Mouse (Mus musculus): ENCODE data around the gene Dcst1. TPM values are rescaled to one million over a fixed set of nuclear protein-coding genes. Genes with fewer than 3 reads are reported as not detected.

The Dcst1 gene
- total and polyA plus RNA-seq, 2 experiments from 2014 or later, result 1.3 TPM; not detected in 1

GRCm38 (mm10) chr3:89361675-89362074, 3.4 kb downstream of the Dcst1 start, which contains the start of gene Dcst2:
Gene Dcst2 (plus strand): TSS chr3:89361975.
- H3K4me1 ChIP-seq (ENCODE audit: insufficient read depth), result no peaks in the 10 kb centered on the region
- no peak within 1 kb of the TSS for H3K27ac ChIP-seq (ENCODE audit: low read depth, low read length)
- 85% methylated on average over 7 of the region's 7 CpGs for WGBS
- no peak for TF ChIP-seq CTCF (IDR thresholded peaks at IDR 0.05; ENCODE audit: low read depth)
- H3K4me2 ChIP-seq (ENCODE audit: low read depth), result no peak within 1 kb of the TSS
- H3K27me3 ChIP-seq (ENCODE audit: insufficient read depth, low read length), result no peaks in the 10 kb centered on the region
- ATAC-seq (no peak), DNase-seq (no peak)
- no peaks in the 10 kb centered on the region for H3K36me3 ChIP-seq (ENCODE audit: insufficient read depth)
- no peak within 1 kb of the TSS for H3K4me3 ChIP-seq (ENCODE audit: low read depth, low read length)
- no peak within 1 kb of the TSS for H3K9ac ChIP-seq
- H3K9me3 ChIP-seq (ENCODE audit: low read length), result no peaks in the 10 kb centered on the region

DNA sequence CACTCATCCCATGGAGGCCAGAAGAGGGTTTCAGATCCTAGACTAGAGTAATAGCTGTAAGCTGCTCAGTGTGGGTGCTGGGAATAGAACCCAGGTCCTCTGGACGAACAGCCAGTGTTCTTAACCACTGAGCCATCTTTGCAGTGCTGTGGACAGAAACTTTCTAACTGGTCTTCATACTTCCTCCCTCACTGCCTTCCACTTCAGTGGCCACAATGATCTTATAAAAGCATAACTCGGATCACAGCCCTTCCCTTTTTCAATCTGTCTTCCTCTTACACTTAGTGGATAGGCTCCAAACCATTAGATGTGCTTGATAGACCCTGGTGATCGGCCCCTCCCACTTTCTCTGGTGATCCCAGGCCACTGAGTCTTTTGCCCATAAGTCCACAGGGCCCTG, 4.8 kb downstream of the Dcst1 start:
- no peak overlapping the region for H3K4me2 ChIP-seq (ENCODE audit: low read depth)
- DNase-seq (no peak), ATAC-seq (no peak)
- 78% methylated on average over 3 of the region's 3 CpGs for WGBS
- no peaks in the 10 kb centered on the region for H3K36me3 ChIP-seq (ENCODE audit: insufficient read depth)
- H3K27me3 ChIP-seq (ENCODE audit: insufficient read depth, low read length), result no peaks in the 10 kb centered on the region
- H3K4me3 ChIP-seq (ENCODE audit: low read depth, low read length), result no peak overlapping the region
- H3K27ac ChIP-seq (ENCODE audit: low read depth, low read length), result no peak overlapping the region
- no peaks in the 10 kb centered on the region for H3K4me1 ChIP-seq (ENCODE audit: insufficient read depth)
- no peak for TF ChIP-seq CTCF (IDR thresholded peaks at IDR 0.05; ENCODE audit: low read depth)
- no peaks in the 10 kb centered on the region for H3K9me3 ChIP-seq (ENCODE audit: low read length)
- no peak overlapping the region for H3K9ac ChIP-seq

GRCm38 (mm10) chr3:89359630-89360029, 5.4 kb downstream of the Dcst1 start:
- no peak for DNase-seq
- WGBS, result 72% methylated on average over 6 of the region's 6 CpGs
- no peaks in the 10 kb centered on the region for H3K9me3 ChIP-seq (ENCODE audit: low read length)
- H3K27me3 ChIP-seq (ENCODE audit: insufficient read depth, low read length), result no peaks in the 10 kb centered on the region
- H3K9ac ChIP-seq, result no peak overlapping the region
- H3K4me3 ChIP-seq (ENCODE audit: low read depth, low read length), result no peak overlapping the region
- no peak for ATAC-seq
- no peak for TF ChIP-seq CTCF (IDR thresholded peaks at IDR 0.05; ENCODE audit: low read depth)
- H3K4me2 ChIP-seq (ENCODE audit: low read depth), result no peak overlapping the region
- no peaks in the 10 kb centered on the region for H3K36me3 ChIP-seq (ENCODE audit: insufficient read depth)
- no peaks in the 10 kb centered on the region for H3K4me1 ChIP-seq (ENCODE audit: insufficient read depth)
- no peak overlapping the region for H3K27ac ChIP-seq (ENCODE audit: low read depth, low read length)

GRCm38 (mm10) chr3:89356029-89356428, 9.0 kb downstream of the Dcst1 start:
- DNase-seq (no peak), ATAC-seq (no peak)
- H3K27ac ChIP-seq (ENCODE audit: low read depth, low read length), result no peak overlapping the region
- 73% methylated on average over 9 of the region's 9 CpGs for WGBS
- H3K9me3 ChIP-seq (ENCODE audit: low read length), result no peaks in the 10 kb centered on the region
- H3K4me2 ChIP-seq (ENCODE audit: low read depth), result no peak overlapping the region
- no peaks in the 10 kb centered on the region for H3K36me3 ChIP-seq (ENCODE audit: insufficient read depth)
- no peak overlapping the region for H3K4me3 ChIP-seq (ENCODE audit: low read depth, low read length)
- no peak for TF ChIP-seq CTCF (IDR thresholded peaks at IDR 0.05; ENCODE audit: low read depth)
- no peaks in the 10 kb centered on the region for H3K4me1 ChIP-seq (ENCODE audit: insufficient read depth)
- no peak overlapping the region for H3K9ac ChIP-seq
- no peaks in the 10 kb centered on the region for H3K27me3 ChIP-seq (ENCODE audit: insufficient read depth, low read length)

DNA sequence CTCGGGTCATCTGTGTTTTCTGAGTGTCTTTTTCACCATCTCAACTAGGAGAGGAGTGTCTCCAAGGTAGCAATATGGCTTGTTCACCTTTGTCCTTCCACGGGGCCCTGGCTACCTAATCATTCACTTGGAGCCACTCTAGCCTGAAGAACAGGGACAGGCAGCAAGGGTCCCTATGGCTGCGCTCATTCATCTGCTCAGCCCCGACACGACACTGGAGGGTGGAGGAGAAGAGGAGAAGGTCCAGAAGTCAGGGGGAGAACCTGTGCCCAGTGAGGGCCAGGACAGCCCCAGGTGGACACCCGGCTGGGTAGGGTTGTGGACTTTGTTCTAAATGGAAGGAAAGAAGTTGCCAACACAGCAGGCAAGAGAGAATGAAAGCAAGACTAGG, 9.5 kb downstream of the Dcst1 start:
- H3K4me3 ChIP-seq (ENCODE audit: low read depth, low read length), result no peak overlapping the region
- 0 out of 2 replicates have a peak, but pooled peaks cover 5% of the 10 kb centered on the region for H3K4me1 ChIP-seq (ENCODE audit: insufficient read depth)
- WGBS, result 86% methylated on average over 6 of the region's 6 CpGs
- no peak overlapping the region for H3K9ac ChIP-seq
- DNase-seq (no peak), ATAC-seq (no peak)
- H3K27me3 ChIP-seq (ENCODE audit: insufficient read depth, low read length), result no peaks in the 10 kb centered on the region
- no peak overlapping the region for H3K4me2 ChIP-seq (ENCODE audit: low read depth)
- no peaks in the 10 kb centered on the region for H3K9me3 ChIP-seq (ENCODE audit: low read length)
- TF ChIP-seq CTCF (IDR thresholded peaks at IDR 0.05; ENCODE audit: low read depth), result no peak
- H3K27ac ChIP-seq (ENCODE audit: low read depth, low read length), result no peak overlapping the region
- H3K36me3 ChIP-seq (ENCODE audit: insufficient read depth), result no peaks in the 10 kb centered on the region

- Histone ChIP-seq H3K36me3 (ENCODE audit: insufficient read depth) (no peaks in the 10 kb centered on the region), H3K27me3 (ENCODE audit: insufficient read depth, low read length) (no peaks in the 10 kb centered on the region), H3K4me2 (ENCODE audit: low read depth) (no peak overlapping the region), H3K4me1 (ENCODE audit: insufficient read depth) (0 out of 2 replicates have a peak, but pooled peaks cover 6% of the 10 kb centered on the region), H3K9ac (no peak overlapping the region), H3K9me3 (ENCODE audit: low read length) (no peaks in the 10 kb centered on the region), H3K27ac (ENCODE audit: low read depth, low read length) (no peak overlapping the region), H3K4me3 (ENCODE audit: low read depth, low read length) (no peak overlapping the region)
- peak; percentile 9; the same call in 1 of the 2 replicates for ATAC-seq
- 20% methylated on average over 5 of the region's 5 CpGs for WGBS
- DNase-seq, result peak; percentile 82
- TF ChIP-seq CTCF (IDR thresholded peaks at IDR 0.05; ENCODE audit: low read depth), result peak; percentile 88
Observed at GRCm38 (mm10) chr3:89354816-89355511, 10.1 kb downstream of the Dcst1 start.

- Histone ChIP-seq H3K27ac (ENCODE audit: low read depth, low read length) (no peak overlapping the region), H3K4me3 (ENCODE audit: low read depth, low read length) (no peak overlapping the region), H3K9ac (no peak overlapping the region), H3K9me3 (ENCODE audit: low read length) (no peaks in the 10 kb centered on the region), H3K4me1 (ENCODE audit: insufficient read depth) (0 out of 2 replicates have a peak, but pooled peaks cover 6% of the 10 kb centered on the region), H3K27me3 (ENCODE audit: insufficient read depth, low read length) (no peaks in the 10 kb centered on the region), H3K36me3 (ENCODE audit: insufficient read depth) (no peaks in the 10 kb centered on the region), H3K4me2 (ENCODE audit: low read depth) (no peak overlapping the region)
- no peak for TF ChIP-seq CTCF (IDR thresholded peaks at IDR 0.05; ENCODE audit: low read depth)
- WGBS, result 72% methylated on average over 5 of the region's 5 CpGs
- ATAC-seq (no peak), DNase-seq (no peak)
Observed at GRCm38 (mm10) chr3:89351271-89351670, 13.8 kb downstream of the Dcst1 start.

All from forebrain, postnatal 0 days (tissue).